Mouse (Mus musculus): ENCODE data around the gene 5730596B20Rik. TPM values are rescaled to one million over a fixed set of nuclear protein-coding genes. Genes with fewer than 3 reads are reported as not detected.

5730596B20Rik gene
- total RNA-seq, 2 experiments from 2014 or later: not detected

GRCm38 (mm10) chr6:52225612-52226568 is 48.6 kb downstream of the 5730596B20Rik start:
- no peak for DNase-seq

GRCm38 (mm10) chr6:52226569-52227257 is 49.4 kb downstream of the 5730596B20Rik start:
- no peak for DNase-seq

- no peak for DNase-seq
Observed at GRCm38 (mm10) chr6:52227470-52228222, 50.3 kb downstream of the 5730596B20Rik start.

GRCm38 (mm10) chr6:52228475-52229465 is 51.5 kb downstream of the 5730596B20Rik start:
- DNase-seq: no peak

- DNase-seq: no peak
Observed at GRCm38 (mm10) chr6:52229558-52230416, 52.5 kb downstream of the 5730596B20Rik start.

Small RNAs within 50 kb of the gene (microRNA-seq; reads per million reads assigned to microRNA genes)
- gene Mir196b: 12.9 to 15.8 reads per million in 2 experiments

Other genes starting within 250 kb of the 5730596B20Rik start
- 10 to 100 TPM; 16.7 to 16.9 TPM for gene Skap2, start 164.9 kb upstream of the 5730596B20Rik start, total RNA-seq (2021)
- not detected for gene Hoxa1, start 19.2 kb upstream of the 5730596B20Rik start, total RNA-seq (2021)
- not detected for gene Hoxa2, start 12.7 kb upstream of the 5730596B20Rik start, total RNA-seq (2021)
- not detected for gene Hoxa4, start 14.3 kb downstream of the 5730596B20Rik start, total RNA-seq (2021)
- not detected for gene Hoxa5, start 27.1 kb downstream of the 5730596B20Rik start, total RNA-seq (2021)
- not detected for gene Hoxa6, start 31.2 kb downstream of the 5730596B20Rik start, total RNA-seq (2021)
- not detected for gene Hoxa3, start 35.8 kb downstream of the 5730596B20Rik start, total RNA-seq (2021)
- gene Gm28308, start 35.8 kb downstream of the 5730596B20Rik start, total RNA-seq (2021): not detected
- gene Hoxa7, start 44.4 kb downstream of the 5730596B20Rik start, total RNA-seq (2021): not detected
- not detected for gene Hoxa9, start 53.6 kb downstream of the 5730596B20Rik start, total RNA-seq (2021)
- gene Hoxa10, start 63.4 kb downstream of the 5730596B20Rik start, total RNA-seq (2021): not detected
- gene Hoxa11, start 68.3 kb downstream of the 5730596B20Rik start, total RNA-seq (2021): not detected
- gene Hoxa13, start 83.4 kb downstream of the 5730596B20Rik start, total RNA-seq (2021): not detected
- gene Evx1, start 136.0 kb downstream of the 5730596B20Rik start, total RNA-seq (2021): not detected